Mouse (Mus musculus) bone marrow macrophage, adult 2 months (primary cell): ENCODE data around the gene Gm10234.

Experiments used
- CTCF ChIP-seq: IDR thresholded peaks from 2 replicates; pipeline ENCODE4 v1.5.1; 2012; ENCODE audit warnings: low read depth, mild to moderate bottlenecking, low read length, moderate library complexity
- POLR2A ChIP-seq: IDR thresholded peaks from 2 replicates; pipeline ENCODE4 v1.6.1; 2012; ENCODE audit warnings: mild to moderate bottlenecking, low read depth, low read length, borderline replicate concordance

DNA sequence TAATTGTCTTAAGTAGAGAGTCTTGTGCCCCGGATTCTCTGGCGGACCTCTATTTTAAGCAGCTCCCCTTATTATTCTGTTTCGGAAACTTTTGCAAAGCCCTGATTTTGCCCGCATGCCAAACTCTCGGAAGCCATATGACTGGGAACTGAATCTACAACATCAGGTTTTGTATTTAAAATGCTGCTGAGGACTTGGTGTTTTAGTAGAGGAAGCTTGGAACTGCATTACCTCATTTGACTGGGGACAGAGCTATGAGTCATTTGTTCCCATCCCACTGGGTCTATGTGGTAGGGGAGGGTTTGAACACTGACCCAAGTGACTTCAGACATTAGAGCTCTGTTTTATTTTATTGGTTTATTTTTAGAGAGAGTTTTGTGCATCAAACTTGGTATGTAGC, 38.2 kb downstream of the Gm10234 start:
- no peak for TF ChIP-seq POLR2A
- no peak for TF ChIP-seq CTCF
